Mouse (Mus musculus): ENCODE data around the gene Epb41l4b. TPM values are rescaled to one million over a fixed set of nuclear protein-coding genes. Genes with fewer than 3 reads are reported as not detected.

Epb41l4b gene
- polyA plus RNA-seq, 2 experiments: 5.3 to 12.2 TPM

GRCm38 (mm10) chr4:57073174-57073573, 70.1 kb downstream of the Epb41l4b start:
- H3K9ac ChIP-seq (ENCODE audit: low read depth, low read length, severe bottlenecking): no peak overlapping the region
- H3K27me3 ChIP-seq (ENCODE audit: control insufficient read depth, insufficient read depth, low read length): no peaks in the 10 kb centered on the region
- no peak for ATAC-seq (ENCODE audit: low FRiP score, low read depth)
- no peaks in the 10 kb centered on the region for H3K9me3 ChIP-seq (ENCODE audit: control insufficient read depth, low read length)
- H3K4me1 ChIP-seq (ENCODE audit: control insufficient read depth, insufficient read depth, low read length): 0 out of 2 replicates have a peak, but pooled peaks cover 5% of the 10 kb centered on the region
- no peak for TF ChIP-seq POLR2A (IDR thresholded peaks at IDR 0.05; ENCODE audit: borderline replicate concordance, extremely low read depth, insufficient read depth, insufficient read length)
- DNase-seq (ENCODE audit: low spot score): no peak
- no peak overlapping the region for H3K4me3 ChIP-seq (replicated peaks; ENCODE audit: low read length)
- no peak overlapping the region for H3K27ac ChIP-seq (replicated peaks; ENCODE audit: low read depth, low read length)
- no peaks in the 10 kb centered on the region for H3K36me3 ChIP-seq (ENCODE audit: control insufficient read depth, insufficient read depth, low read length)
- WGBS: 82% methylated on average over 14 of the region's 14 CpGs
- H3K4me2 ChIP-seq (replicated peaks; ENCODE audit: low read depth, low read length, severe bottlenecking): no peak overlapping the region

GRCm38 (mm10) chr4:57070640-57071039, 72.6 kb downstream of the Epb41l4b start:
- 64% methylated on average over 6 of the region's 6 CpGs for WGBS
- 0 out of 2 replicates have a peak, but pooled peaks cover 5% of the 10 kb centered on the region for H3K4me1 ChIP-seq (ENCODE audit: control insufficient read depth, insufficient read depth, low read length)

GRCm38 (mm10) chr4:57068397-57068796, 74.8 kb downstream of the Epb41l4b start:
- TF ChIP-seq POLR2A (IDR thresholded peaks at IDR 0.05; ENCODE audit: borderline replicate concordance, extremely low read depth, insufficient read depth, insufficient read length): no peak
- DNase-seq (ENCODE audit: low spot score) (no peak), ATAC-seq (ENCODE audit: low FRiP score, low read depth) (no peak)
- H3K4me3 ChIP-seq (replicated peaks; ENCODE audit: low read length): no peak overlapping the region
- no peaks in the 10 kb centered on the region for H3K9me3 ChIP-seq (ENCODE audit: control insufficient read depth, low read length)
- H3K27me3 ChIP-seq (ENCODE audit: control insufficient read depth, insufficient read depth, low read length): no peaks in the 10 kb centered on the region
- no peak overlapping the region for H3K27ac ChIP-seq (replicated peaks; ENCODE audit: low read depth, low read length)
- 0 out of 2 replicates have a peak, but pooled peaks cover 4% of the 10 kb centered on the region for H3K4me1 ChIP-seq (ENCODE audit: control insufficient read depth, insufficient read depth, low read length)
- 50% methylated on average over 7 of the region's 7 CpGs for whole genome bisulfite sequencing
- H3K4me2 ChIP-seq (replicated peaks; ENCODE audit: low read depth, low read length, severe bottlenecking): no peak overlapping the region
- H3K36me3 ChIP-seq (ENCODE audit: control insufficient read depth, insufficient read depth, low read length): no peaks in the 10 kb centered on the region; the same call in 1 of the 2 replicates
- H3K9ac ChIP-seq (ENCODE audit: low read depth, low read length, severe bottlenecking): no peak overlapping the region

More at GRCm38 (mm10) chr4:57070640-57071039, 72.6 kb downstream of the Epb41l4b start:
- Histone ChIP-seq H3K4me2 (replicated peaks; ENCODE audit: low read depth, low read length, severe bottlenecking) (no peak overlapping the region), H3K9me3 (ENCODE audit: control insufficient read depth, low read length) (no peaks in the 10 kb centered on the region), H3K9ac (ENCODE audit: low read depth, low read length, severe bottlenecking) (no peak overlapping the region), H3K27me3 (ENCODE audit: control insufficient read depth, insufficient read depth, low read length) (no peaks in the 10 kb centered on the region), H3K27ac (replicated peaks; ENCODE audit: low read depth, low read length) (no peak overlapping the region), H3K4me3 (replicated peaks; ENCODE audit: low read length) (no peak overlapping the region), H3K36me3 (ENCODE audit: control insufficient read depth, insufficient read depth, low read length) (no peaks in the 10 kb centered on the region)
- no peak for ATAC-seq (ENCODE audit: low FRiP score, low read depth)
- DNase-seq (ENCODE audit: low spot score): no peak
- no peak for TF ChIP-seq POLR2A (IDR thresholded peaks at IDR 0.05; ENCODE audit: borderline replicate concordance, extremely low read depth, insufficient read depth, insufficient read length)

- no peak overlapping the region for H3K4me2 ChIP-seq (replicated peaks; ENCODE audit: low read depth, low read length, severe bottlenecking)
- TF ChIP-seq POLR2A (IDR thresholded peaks at IDR 0.05; ENCODE audit: borderline replicate concordance, extremely low read depth, insufficient read depth, insufficient read length): no peak
- H3K27ac ChIP-seq (replicated peaks; ENCODE audit: low read depth, low read length): no peak overlapping the region
- no peaks in the 10 kb centered on the region for H3K9me3 ChIP-seq (ENCODE audit: control insufficient read depth, low read length)
- no peak for DNase-seq (ENCODE audit: low spot score)
- no peak for ATAC-seq (ENCODE audit: low FRiP score, low read depth)
- no peaks in the 10 kb centered on the region for H3K27me3 ChIP-seq (ENCODE audit: control insufficient read depth, insufficient read depth, low read length)
- H3K4me1 ChIP-seq (ENCODE audit: control insufficient read depth, insufficient read depth, low read length): 0 out of 2 replicates have a peak, but pooled peaks cover 4% of the 10 kb centered on the region
- H3K4me3 ChIP-seq (replicated peaks; ENCODE audit: low read length): no peak overlapping the region
- no peak overlapping the region for H3K9ac ChIP-seq (ENCODE audit: low read depth, low read length, severe bottlenecking)
- 48% methylated on average over 5 of the region's 5 CpGs for WGBS
- H3K36me3 ChIP-seq (ENCODE audit: control insufficient read depth, insufficient read depth, low read length): no peaks in the 10 kb centered on the region; the same call in 1 of the 2 replicates
Observed at GRCm38 (mm10) chr4:57067801-57068200, 75.4 kb downstream of the Epb41l4b start.

GRCm38 (mm10) chr4:57066936-57067335, 76.3 kb downstream of the Epb41l4b start:
- Histone ChIP-seq H3K27ac (replicated peaks; ENCODE audit: low read depth, low read length) (no peak overlapping the region), H3K9ac (ENCODE audit: low read depth, low read length, severe bottlenecking) (no peak overlapping the region), H3K4me1 (ENCODE audit: control insufficient read depth, insufficient read depth, low read length) (0 out of 2 replicates have a peak, but pooled peaks cover 4% of the 10 kb centered on the region), H3K36me3 (ENCODE audit: control insufficient read depth, insufficient read depth, low read length) (no peaks in the 10 kb centered on the region; the same call in 1 of the 2 replicates), H3K27me3 (ENCODE audit: control insufficient read depth, insufficient read depth, low read length) (no peaks in the 10 kb centered on the region), H3K9me3 (ENCODE audit: control insufficient read depth, low read length) (no peaks in the 10 kb centered on the region), H3K4me2 (replicated peaks; ENCODE audit: low read depth, low read length, severe bottlenecking) (no peak overlapping the region), H3K4me3 (replicated peaks; ENCODE audit: low read length) (no peak overlapping the region)
- WGBS: 72% methylated on average over 2 of the region's 2 CpGs
- no peak for ATAC-seq (ENCODE audit: low FRiP score, low read depth)
- no peak for TF ChIP-seq POLR2A (IDR thresholded peaks at IDR 0.05; ENCODE audit: borderline replicate concordance, extremely low read depth, insufficient read depth, insufficient read length)
- no peak for DNase-seq (ENCODE audit: low spot score)

Measured in limb, embryonic 14.5 days (tissue).